Mouse (Mus musculus) thymus, postnatal 4 days (tissue): ENCODE measurements around the gene Mrps17.

ENCODE experiments used
- DNase-seq: peaks from one replicate; pipeline ENCODE4 v3.0.0; 2021

Mrps17 gene

GRCm38 (mm10) chr5:129742903-129743488 lies 27.7 kb downstream of the Mrps17 start:
- DNase-seq: no peak

GRCm38 (mm10) chr5:129744050-129744449 lies 28.8 kb downstream of the Mrps17 start:
- no peak for DNase-seq

- no peak for DNase-seq
Measured at GRCm38 (mm10) chr5:129756886-129757285, 41.6 kb downstream of the Mrps17 start.

DNA sequence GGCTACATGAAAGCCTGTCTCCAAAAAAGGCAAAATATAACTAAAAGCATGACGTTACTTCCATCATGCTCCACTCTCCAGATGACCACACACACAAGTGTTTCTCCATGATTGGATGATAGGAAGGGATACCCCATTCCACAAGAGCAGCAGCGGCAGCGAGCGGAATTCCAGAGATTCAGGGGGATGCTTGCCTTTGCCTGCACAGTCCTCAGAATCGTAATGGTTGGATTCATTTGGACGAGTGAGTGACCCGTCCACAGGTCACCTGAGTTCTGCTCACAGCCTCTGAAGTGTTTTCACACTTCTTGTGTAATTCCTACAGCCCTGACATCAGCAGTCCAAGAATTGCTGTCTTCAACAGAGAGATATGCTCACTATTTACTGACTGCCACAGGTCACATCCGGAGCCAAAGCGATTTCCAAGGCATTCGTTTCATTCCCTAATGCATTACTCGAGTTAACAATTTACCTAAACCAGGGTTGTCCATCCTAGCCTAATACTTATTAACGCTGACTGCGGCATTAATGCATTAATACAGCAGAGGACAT lies 44.7 kb downstream of the Mrps17 start:
- DNase-seq: no peak

GRCm38 (mm10) chr5:129761865-129762540 lies 46.7 kb downstream of the Mrps17 start:
- DNase-seq: no peak

DNA sequence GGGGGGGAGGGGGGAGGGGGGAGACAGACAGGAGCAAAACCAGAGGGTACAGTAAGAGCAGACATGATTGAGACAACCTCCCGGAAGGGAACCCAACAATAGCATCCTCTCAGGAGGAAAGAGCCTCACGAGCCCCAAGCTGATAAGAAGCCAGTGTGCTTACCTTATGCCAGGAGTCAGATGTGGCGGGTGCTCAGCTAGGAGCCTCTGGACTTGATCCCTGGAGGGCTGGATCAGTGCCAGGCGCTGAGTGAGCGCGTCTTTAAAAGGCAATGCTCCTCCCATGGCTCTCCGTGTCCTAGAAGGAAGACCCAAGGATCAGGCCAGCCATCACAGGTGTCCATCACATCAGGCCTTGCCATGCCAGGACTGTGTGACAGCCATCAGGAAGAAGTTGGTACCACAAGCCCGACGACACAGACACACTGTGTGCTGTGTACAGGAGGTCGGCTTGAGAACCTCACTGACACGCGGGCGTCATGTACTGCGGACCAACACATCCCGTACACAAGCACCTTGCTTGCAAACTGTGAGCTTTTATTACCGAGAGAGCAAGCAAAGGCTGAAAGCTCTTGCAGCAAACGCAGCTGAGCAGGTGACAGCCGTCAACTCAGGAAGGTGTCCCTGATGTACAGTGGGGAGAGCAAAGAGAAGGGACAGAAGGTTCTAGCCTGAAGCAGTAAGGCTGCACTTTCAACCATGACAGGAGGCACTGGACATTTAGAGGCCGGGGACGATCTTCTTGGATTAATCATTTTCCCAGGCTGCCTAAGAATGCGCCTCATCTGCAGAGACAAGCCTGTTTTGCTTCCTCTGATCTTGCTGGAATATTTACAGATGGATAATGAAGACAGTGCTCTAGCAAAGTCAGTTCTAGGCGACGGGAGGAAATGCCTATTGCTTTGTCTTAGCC lies 55.4 kb downstream of the Mrps17 start:
- DNase-seq: no peak
